Mouse (Mus musculus) CH12.LX (cell line): ENCODE measurements around the gene Pcgf1. TPM values are rescaled to one million over a fixed set of nuclear protein-coding genes. Genes with fewer than 3 reads are reported as not detected.

Source experiments
- DNase-seq: peaks from one replicate; pipeline ENCODE4 v3.0.0-alpha.2; 2013; ENCODE audit errors: extremely low read depth
- H3K27ac ChIP-seq: 2 replicates; pipeline ENCODE4 v1.5.1; 2012; ENCODE audit warnings: low read depth, mild to moderate bottlenecking, control low read depth, moderate library complexity; ENCODE audit not compliant: insufficient read depth
- H3K27me3 ChIP-seq: replicated peaks from 2 replicates; pipeline ENCODE3; 2012; ENCODE audit warnings: inconsistent platforms
- H3K36me3 ChIP-seq, 2 experiments: replicated peaks in 1 of 2; 2 replicates each; pipeline versions ENCODE3 to v1.6.1; 2012; ENCODE audit warnings: inconsistent platforms in 1 of 2, low read length in 1 of 2, mild to moderate bottlenecking in 1 of 2, mixed read lengths in 1 of 2, moderate library complexity in 1 of 2; ENCODE audit not compliant: control insufficient read depth in 1 of 2, insufficient read depth in 1 of 2
- H3K4me1 ChIP-seq, 2 experiments: 2 replicates each; pipeline ENCODE4 v1.6.1; 2012; ENCODE audit warnings: inconsistent platforms in 1 of 2, moderate library complexity in 1 of 2; ENCODE audit not compliant: insufficient read depth in 2 of 2, control insufficient read depth in 1 of 2
- H3K4me2 ChIP-seq: 2 replicates; pipeline ENCODE4 v1.6.1; 2012; ENCODE audit warnings: low read depth, mild to moderate bottlenecking, control low read depth; ENCODE audit not compliant: poor library complexity, insufficient read depth, severe bottlenecking
- H3K4me3 ChIP-seq, 3 experiments: fragments of 150-350 bp in 1 of 3; sonication (generic) in 1 of 3; replicated peaks in 1 of 3; 2 replicates each; pipeline versions ENCODE3 to v1.5.1; 2011 to 2012; ENCODE audit warnings: low read depth in 2 of 3, low read length in 2 of 3, mild to moderate bottlenecking in 2 of 3, moderate library complexity in 2 of 3, control low read depth in 1 of 3, improper control_type of control experiment in 1 of 3, inconsistent platforms in 1 of 3, mixed read lengths in 1 of 3; ENCODE audit not compliant: poor library complexity in 1 of 3
- H3K79me2 ChIP-seq: replicated peaks from 2 replicates; pipeline ENCODE4 v1.6.1; 2012; ENCODE audit warnings: mild to moderate bottlenecking, moderate library complexity; ENCODE audit not compliant: control insufficient read depth, poor library complexity, insufficient read depth, severe bottlenecking; ENCODE audit errors: extremely low read depth
- H3K9ac ChIP-seq: 2 replicates; pipeline ENCODE4 v1.6.1; 2012; ENCODE audit warnings: low read depth, mild to moderate bottlenecking, control low read depth, moderate library complexity; ENCODE audit not compliant: insufficient read depth
- H3K9me3 ChIP-seq: replicated peaks from 2 replicates; pipeline ENCODE3; 2012; ENCODE audit warnings: low read length, inconsistent platforms, mixed read lengths
- BHLHE40 ChIP-seq: IDR thresholded peaks from 2 replicates; pipeline ENCODE4 v1.6.1; 2011; ENCODE audit warnings: mild to moderate bottlenecking, low read depth, low read length, improper control_type of control experiment
- CHD1 ChIP-seq: IDR thresholded peaks from 2 replicates; pipeline ENCODE4 v1.6.1; 2012; ENCODE audit warnings: low read depth, low read length, improper control_type of control experiment, inconsistent platforms
- CHD2 ChIP-seq: IDR thresholded peaks from 2 replicates; pipeline ENCODE4 v1.6.1; 2011; ENCODE audit warnings: low read length, improper control_type of control experiment
- CTCF ChIP-seq, 2 experiments: IDR thresholded peaks in 1 of 2; conservative IDR thresholded peaks in 1 of 2; 2 replicates each; pipeline ENCODE4 v1.5.1; 2011 to 2012; ENCODE audit warnings: low read depth in 2 of 2, low read length in 2 of 2, improper control_type of control experiment in 1 of 2, inconsistent platforms in 1 of 2, mild to moderate bottlenecking in 1 of 2, moderate library complexity in 1 of 2
- E2F4 ChIP-seq: IDR thresholded peaks from 2 replicates; pipeline ENCODE4 v1.6.1; 2011; ENCODE audit warnings: low read depth, low read length, improper control_type of control experiment; ENCODE audit not compliant: insufficient replicate concordance
- ELF1 ChIP-seq: IDR thresholded peaks from 2 replicates; pipeline ENCODE4 v1.6.1; 2014; ENCODE audit warnings: low read depth, mild to moderate bottlenecking, inconsistent platforms, low read length, improper control_type of control experiment
- EP300 ChIP-seq: IDR thresholded peaks from 2 replicates; pipeline ENCODE4 v1.6.1; 2011; ENCODE audit warnings: low read length, improper control_type of control experiment
- GABPA ChIP-seq: IDR thresholded peaks from 2 replicates; pipeline ENCODE4 v1.6.1; 2012; ENCODE audit warnings: low read depth, low read length, improper control_type of control experiment, inconsistent platforms; ENCODE audit not compliant: insufficient replicate concordance
- HCFC1 ChIP-seq: IDR thresholded peaks from 2 replicates; pipeline ENCODE4 v1.6.1; 2012; ENCODE audit warnings: low read depth, mild to moderate bottlenecking, inconsistent platforms, low read length, improper control_type of control experiment
- JUN ChIP-seq: IDR thresholded peaks from 2 replicates; pipeline ENCODE4 v1.6.1; 2011; ENCODE audit warnings: low read depth, mild to moderate bottlenecking, low read length, improper control_type of control experiment, moderate library complexity; ENCODE audit not compliant: insufficient read depth
- KAT2A ChIP-seq: IDR thresholded peaks from 2 replicates; pipeline ENCODE4 v1.6.1; 2012; ENCODE audit warnings: low read length, improper control_type of control experiment, inconsistent platforms; ENCODE audit not compliant: insufficient replicate concordance
- MAFK ChIP-seq: IDR thresholded peaks from 2 replicates; pipeline ENCODE4 v1.6.1; 2011; ENCODE audit warnings: low read length, improper control_type of control experiment; ENCODE audit not compliant: insufficient replicate concordance
- MAX ChIP-seq: IDR thresholded peaks from 2 replicates; pipeline ENCODE4 v1.6.1; 2011; ENCODE audit warnings: low read length, improper control_type of control experiment
- MEF2A ChIP-seq: IDR thresholded peaks from 2 replicates; pipeline ENCODE4 v1.6.1; 2014; ENCODE audit warnings: low read depth, mild to moderate bottlenecking, inconsistent platforms, low read length, improper control_type of control experiment, borderline replicate concordance
- MXI1 ChIP-seq: IDR thresholded peaks from 2 replicates; pipeline ENCODE4 v1.6.1; 2011; ENCODE audit warnings: mild to moderate bottlenecking, low read depth, low read length, improper control_type of control experiment
- MYC ChIP-seq: IDR thresholded peaks from 2 replicates; pipeline ENCODE4 v1.6.1; 2011; ENCODE audit warnings: low read depth, mild to moderate bottlenecking, improper control_type of control experiment, low read length
- NELFE ChIP-seq: IDR thresholded peaks from 2 replicates; pipeline ENCODE4 v1.6.1; 2011; ENCODE audit warnings: low read depth, low read length, improper control_type of control experiment
- NRF1 ChIP-seq: IDR thresholded peaks from 2 replicates; pipeline ENCODE4 v1.6.1; 2014; ENCODE audit warnings: low read depth, mild to moderate bottlenecking, inconsistent platforms, low read length, improper control_type of control experiment, moderate library complexity
- PAX5 ChIP-seq: IDR thresholded peaks from 2 replicates; pipeline ENCODE4 v1.6.1; 2012; ENCODE audit warnings: low read length, inconsistent platforms, mixed read lengths
- POLR2AphosphoS2 ChIP-seq: IDR thresholded peaks from 2 replicates; pipeline ENCODE4 v1.6.1; 2011; ENCODE audit warnings: low read depth, low read length, improper control_type of control experiment
- RCOR1 ChIP-seq: conservative IDR thresholded peaks from 2 replicates; pipeline ENCODE4 v1.6.1; 2012; ENCODE audit warnings: low read depth, mild to moderate bottlenecking, inconsistent platforms, low read length, improper control_type of control experiment
- SIN3A ChIP-seq: IDR thresholded peaks from 2 replicates; pipeline ENCODE4 v1.6.1; 2012; ENCODE audit warnings: low read length, improper control_type of control experiment, inconsistent platforms
- SMC3 ChIP-seq: IDR thresholded peaks from 2 replicates; pipeline ENCODE4 v1.6.1; 2011; ENCODE audit warnings: low read depth, low read length, improper control_type of control experiment
- TBP ChIP-seq: conservative IDR thresholded peaks from 2 replicates; pipeline ENCODE4 v1.6.1; 2011; ENCODE audit warnings: low read depth, low read length, improper control_type of control experiment
- TCF12 ChIP-seq: IDR thresholded peaks from 2 replicates; pipeline ENCODE4 v1.6.1; 2014; ENCODE audit warnings: low read depth, mild to moderate bottlenecking, inconsistent platforms, low read length, improper control_type of control experiment
- UBTF ChIP-seq: IDR thresholded peaks from 2 replicates; pipeline ENCODE4 v1.6.1; 2012; ENCODE audit warnings: low read depth, mild to moderate bottlenecking, inconsistent platforms, low read length, improper control_type of control experiment, moderate library complexity
- USF2 ChIP-seq: conservative IDR thresholded peaks from 2 replicates; pipeline ENCODE4 v1.6.1; 2011; ENCODE audit warnings: low read depth, low read length, improper control_type of control experiment
- ZC3H11A ChIP-seq: IDR thresholded peaks from 2 replicates; pipeline ENCODE4 v1.6.1; 2012; ENCODE audit warnings: low read depth, mild to moderate bottlenecking, inconsistent platforms, low read length, improper control_type of control experiment
- ZKSCAN1 ChIP-seq: IDR thresholded peaks from 2 replicates; pipeline ENCODE4 v1.6.1; 2012; ENCODE audit warnings: low read depth, inconsistent platforms, low read length, improper control_type of control experiment, borderline replicate concordance
- ZNF384 ChIP-seq: IDR thresholded peaks from 2 replicates; pipeline ENCODE4 v1.6.1; 2012; ENCODE audit warnings: low read depth, low read length, improper control_type of control experiment, inconsistent platforms
- dilution Hi-C: fragments of 300-500 bp; cut with MboI; formaldehyde crosslinking; loops from 2 replicates; pipeline ENCODE4 v1.14.3; 2020; ENCODE audit warnings: low sequenced_read_pairs; ENCODE audit not compliant: extremely low pct_unique_long_range_greater_than_20kb, extremely low pct_ligation_motif_present
- in situ Hi-C: fragments of 300-500 bp; cut with MboI; formaldehyde crosslinking; loops from 3 replicates; pipeline ENCODE4 v1.14.3; 2019; ENCODE audit warnings: low sequenced_read_pairs, low pct_ligation_motif_present, low pct_unique_long_range_greater_than_20kb, mixed read lengths
- polyA plus RNA-seq: library from polyadenylated mRNA; unstranded; fragments of >175 nt; gene quantifications from 2 replicates; pipeline ENCODE4 v1.2.1, GENCODE M21; 2012; ENCODE audit warnings: low read depth; ENCODE audit not compliant: insufficient read length
- total RNA-seq, 2 experiments: library from RNA; depleted of rRNA; stranded (reverse); fragments of 300-350 nt in 1 of 2; fragments of >200 nt in 1 of 2; gene quantifications; 2 replicates each; pipeline ENCODE4 v1.2.3; 2012 to 2014

Gene Pcgf1
- total and polyA plus RNA-seq, 3 experiments, result 12.4 to 16.6 (median 12.5) TPM

DNA sequence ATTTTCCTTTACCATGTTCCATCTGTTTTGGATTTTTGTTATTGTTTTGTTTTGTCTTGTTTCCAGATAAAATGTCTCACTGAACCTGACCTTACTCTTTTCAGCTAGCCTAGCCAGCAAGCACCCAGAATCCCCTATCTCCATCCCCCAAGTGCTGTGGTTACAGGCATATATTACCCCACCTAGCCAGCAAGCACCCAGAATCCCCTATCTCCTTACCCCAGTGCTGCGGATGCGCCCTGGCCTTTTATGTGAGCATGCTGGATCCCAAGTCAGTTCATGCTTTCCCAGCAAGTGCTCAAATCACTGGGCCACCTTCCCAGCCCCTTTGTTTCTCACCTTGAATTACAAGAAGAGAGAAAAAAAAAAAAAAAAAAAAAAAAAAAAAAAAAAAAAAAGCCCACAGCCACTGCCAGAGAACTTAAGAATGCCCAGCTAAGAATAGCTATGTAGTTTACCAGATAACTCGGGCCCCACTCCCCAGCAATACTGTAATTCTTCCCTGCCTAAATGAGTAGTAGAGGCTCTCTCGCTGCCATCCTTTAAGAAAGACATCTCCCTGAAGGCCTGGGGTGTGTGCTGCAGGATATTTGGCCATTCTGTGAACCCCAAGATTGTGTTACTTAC, 34.0 kb downstream of the Pcgf1 start:
- dilution Hi-C loops, result no loop called here
- in situ Hi-C loops, result no loop called here
- Histone ChIP-seq H3K4me2 (no peak overlapping the region), H3K27me3 (no peaks in the 10 kb centered on the region), H3K4me1 (peaks cover 14 to 53% of the 10 kb centered on the region in 2 experiments), H3K9ac (no peak overlapping the region), H3K79me2 (peaks cover 34% of the 10 kb centered on the region), H3K27ac (no peak overlapping the region), H3K4me3 (no peak overlapping the region)
- TF ChIP-seq ZNF384 (peak; percentile 59; the same call in 1 of the 2 replicates), CTCF (conservative IDR thresholded peaks at IDR 0.05 in 1 of 2, IDR thresholded peaks at IDR 0.05 in 1 of 2; ENCODE audit: low read depth in 2 of 2, low read length in 2 of 2) (no peak)
- TF ChIP-seq, all 38 proteins: peak for 1
- DNase-seq, result no peak
- no peaks in the 10 kb centered on the region for H3K9me3 ChIP-seq
- H3K36me3 ChIP-seq, result peaks cover 9 to 36% of the 10 kb centered on the region in 2 experiments

DNA sequence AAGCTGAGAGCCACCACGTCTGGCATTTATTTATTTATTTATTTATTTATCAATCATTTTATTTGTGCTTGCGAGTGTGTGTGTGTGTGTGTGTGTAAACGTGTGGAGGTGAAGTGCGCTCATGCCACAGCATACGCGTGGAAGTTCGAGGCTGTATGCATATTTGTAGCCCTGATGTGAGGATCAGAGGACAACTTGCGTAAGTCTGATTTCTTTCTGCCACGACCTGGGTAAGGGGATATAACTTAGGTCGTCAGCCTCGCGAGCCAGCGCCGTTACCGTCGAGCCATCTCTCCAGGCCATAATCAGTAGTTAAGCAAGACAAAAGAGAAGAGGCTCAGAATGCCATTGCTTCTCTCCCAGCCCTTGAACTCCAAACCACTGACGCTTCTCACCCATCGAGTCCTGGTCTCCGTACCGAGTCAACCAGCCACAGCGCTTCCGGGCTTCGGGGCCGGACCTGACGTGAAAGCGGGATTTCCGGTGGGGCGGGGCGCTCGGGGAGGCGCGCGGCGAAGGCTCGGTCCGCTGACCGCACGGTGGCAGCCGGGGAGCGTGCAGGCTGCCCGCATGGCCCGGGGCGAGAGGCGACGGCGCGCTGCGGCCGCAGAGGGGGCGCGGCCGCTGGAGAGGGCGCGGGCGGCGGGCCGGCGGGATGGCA, 37.5 kb downstream of the Pcgf1 start, which contains the start of gene Mogs:
Gene Mogs, plus strand, starts transcription at position 486 of the 661 bp plus-strand sequence.
- in situ Hi-C loops, result loop anchor here (5.0 kb wide), 1 partner anchor 42 kb away; the partner anchor contains the start of genes 1700003E16Rik and Wdr54
- Histone ChIP-seq H3K9ac (peak within 1 kb of the TSS; percentile 82), H3K4me2 (peak within 1 kb of the TSS; percentile 85), H3K9me3 (no peaks in the 10 kb centered on the region), H3K79me2 (peaks cover 28% of the 10 kb centered on the region), H3K4me3 (peak within 1 kb of the TSS; percentile 80 to 96 (median 94)), H3K4me1 (peaks cover 31 to 74% of the 10 kb centered on the region in 2 experiments), H3K27me3 (no peaks in the 10 kb centered on the region), H3K36me3 (peaks cover 18 to 49% of the 10 kb centered on the region in 2 experiments), H3K27ac (peak within 1 kb of the TSS; percentile 80)
- dilution Hi-C loops, result no loop called here
- peak; percentile 90 for DNase-seq
- no peak for TF ChIP-seq JUN
- TF ChIP-seq NELFE, result peak; percentile 98
- TF ChIP-seq KAT2A, result peak; percentile 65; the same call in 1 of the 2 replicates
- TF ChIP-seq TBP, result peak; percentile 79
- no peak for TF ChIP-seq MAFK
- TF ChIP-seq NRF1, result peak; percentile 51
- no peak for TF ChIP-seq E2F4
- 0 out of 2 replicates have a peak, but pooled peaks have one; percentile 1 for TF ChIP-seq CHD1
- TF ChIP-seq MYC, result peak; percentile 44; the same call in 1 of the 2 replicates
- no peak for TF ChIP-seq ZNF384
- TF ChIP-seq SMC3, result peak; percentile 50
- TF ChIP-seq POLR2AphosphoS2, result peak; percentile 86; the same call in 1 of the 2 replicates
- TF ChIP-seq RCOR1, result no peak
- peak; percentile 65; the same call in 1 of the 2 replicates for TF ChIP-seq MEF2A
- TF ChIP-seq EP300, result no peak
- peak; percentile 89 for TF ChIP-seq MXI1
- TF ChIP-seq UBTF, result no peak
- 0 out of 2 replicates have a peak, but pooled peaks have one; percentile 28 for TF ChIP-seq CHD2
- TF ChIP-seq PAX5, result no peak
- peak; percentile 44; the same call in 1 of the 2 replicates for TF ChIP-seq BHLHE40
- TF ChIP-seq ZKSCAN1, result no peak
- peak; percentile 66 for TF ChIP-seq MAX
- peak; percentile 81 for TF ChIP-seq HCFC1
- no peak for TF ChIP-seq GABPA
- TF ChIP-seq ZC3H11A, result no peak
- TF ChIP-seq TCF12, result peak; percentile 94
- TF ChIP-seq SIN3A, result peak; percentile 91
- TF ChIP-seq USF2, result no peak
- TF ChIP-seq ELF1, result peak; percentile 98
